Mouse (Mus musculus) lung, embryonic 16.5 days (tissue): ENCODE results near the gene Fry. TPM values are rescaled to one million over a fixed set of nuclear protein-coding genes. Genes with fewer than 3 reads are reported as not detected.

Experiments used
- ATAC-seq: fragments of 200-750 bp; cut with Nextera tagmentation; 2 replicates; pipeline ENCODE4 v1.8.0; 2017; ENCODE audit warnings: low read depth, mild to moderate bottlenecking, moderate library complexity
- H3K27ac ChIP-seq: fragments of 300-500 bp; sonication (generic); 2 replicates; pipeline ENCODE4 v1.5.1; 2014; ENCODE audit warnings: mild to moderate bottlenecking, control low read depth, low read length
- H3K27me3 ChIP-seq: fragments of 300-500 bp; sonication (generic); 2 replicates; pipeline ENCODE4 v1.6.1; 2014; ENCODE audit warnings: low read depth, low read length, mixed read lengths; ENCODE audit not compliant: control insufficient read depth, insufficient read depth
- H3K36me3 ChIP-seq: fragments of 300-500 bp; sonication (generic); 2 replicates; pipeline ENCODE4 v1.6.1; 2014; ENCODE audit warnings: low read length; ENCODE audit not compliant: control insufficient read depth, insufficient read depth
- H3K4me1 ChIP-seq: fragments of 300-500 bp; sonication (generic); replicated peaks from 2 replicates; pipeline ENCODE4 v1.6.1; 2014; ENCODE audit warnings: low read length, mixed read lengths; ENCODE audit not compliant: control insufficient read depth, insufficient read depth
- H3K4me2 ChIP-seq: fragments of 300-500 bp; sonication (generic); 2 replicates; pipeline ENCODE4 v1.6.1; 2014; ENCODE audit warnings: low read depth, low read length, control low read depth
- H3K4me3 ChIP-seq: fragments of 300-500 bp; sonication (generic); 2 replicates; pipeline ENCODE4 v1.5.1; 2014; ENCODE audit warnings: mild to moderate bottlenecking, low read length, control low read depth
- H3K9ac ChIP-seq: fragments of 300-500 bp; sonication (generic); 2 replicates; pipeline ENCODE4 v1.6.1; 2014; ENCODE audit warnings: low read length, control low read depth
- H3K9me3 ChIP-seq: fragments of 300-500 bp; sonication (generic); 2 replicates; pipeline ENCODE4 v1.6.1; 2016; ENCODE audit warnings: low read length; ENCODE audit not compliant: control insufficient read depth
- whole genome bisulfite sequencing: fragments of 180-500 bp; shearing (Covaris S2); extraction: QIAGEN DNeasy Blood & Tissue Kit; methylation state at CpG from one replicate; pipeline ENCODE4 v1.1.7; 2014; 5-methylcytosine and 5-hydroxymethylcytosine counted together
- polyA plus RNA-seq: library from polyadenylated mRNA; unstranded; fragments of >200 nt; fragmentation: Nextera tagmentation; extraction: Ambion mirVana; gene quantifications from 2 replicates; pipeline ENCODE4 v1.2.1, GENCODE M21; 2015

Fry gene
- polyA plus RNA-seq, 1 experiment from 2014 or later = 8.9 TPM

DNA sequence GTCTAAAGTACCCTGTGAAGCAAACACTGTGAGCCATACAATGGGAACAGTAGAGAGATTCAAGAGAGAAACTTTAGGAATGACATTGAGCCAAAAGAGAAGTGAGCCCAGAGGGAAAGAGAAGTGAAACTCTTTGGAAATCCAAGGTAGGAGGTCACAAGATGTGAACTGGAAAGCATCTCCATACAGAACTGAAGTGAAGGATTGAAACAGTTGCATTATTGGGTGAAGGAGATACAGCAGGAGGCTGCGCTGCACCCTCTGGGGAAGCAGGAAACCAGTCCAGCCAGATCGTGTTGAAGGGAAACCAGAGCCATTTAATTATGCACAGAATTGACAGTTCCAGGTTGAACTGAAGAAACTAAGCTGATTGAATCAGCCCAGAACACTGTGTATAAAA lies 22.1 kb downstream of the Fry start:
- H3K9ac ChIP-seq = no peak overlapping the region
- H3K4me1 ChIP-seq = peaks cover 5% of the 10 kb centered on the region
- no peak overlapping the region for H3K4me2 ChIP-seq
- no peak for ATAC-seq
- H3K36me3 ChIP-seq = no peaks in the 10 kb centered on the region
- no peaks in the 10 kb centered on the region for H3K27me3 ChIP-seq
- H3K4me3 ChIP-seq = no peak overlapping the region
- 56% methylated on average over 2 of the region's 2 CpGs for WGBS
- no peak overlapping the region for H3K27ac ChIP-seq
- H3K9me3 ChIP-seq = no peaks in the 10 kb centered on the region

DNA sequence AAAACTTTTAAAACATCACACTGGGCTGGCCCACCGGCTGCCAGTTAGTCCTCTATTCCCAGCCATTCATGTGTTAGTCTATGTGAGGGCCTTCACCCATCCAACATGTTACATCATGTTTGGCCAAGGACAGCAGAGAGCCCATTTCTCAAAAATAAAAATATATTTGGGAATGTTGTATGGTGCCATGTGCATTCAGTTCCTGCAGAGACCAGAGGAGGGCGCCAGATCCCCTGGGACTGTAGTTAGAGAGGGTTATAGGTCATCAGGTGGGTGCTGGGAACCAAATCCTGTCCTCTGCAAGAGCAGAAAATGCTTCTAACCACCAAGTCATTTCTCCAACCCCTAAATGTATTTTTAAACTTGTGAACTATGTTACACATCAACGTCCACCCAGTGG lies 27.5 kb downstream of the Fry start:
- H3K27ac ChIP-seq = no peak overlapping the region
- no peak overlapping the region for H3K4me3 ChIP-seq
- H3K9me3 ChIP-seq = no peaks in the 10 kb centered on the region
- no peak overlapping the region for H3K4me2 ChIP-seq
- H3K27me3 ChIP-seq = no peaks in the 10 kb centered on the region
- H3K36me3 ChIP-seq = no peaks in the 10 kb centered on the region
- 72% methylated on average over 3 of the region's 3 CpGs for WGBS
- H3K4me1 ChIP-seq = peaks cover 5% of the 10 kb centered on the region
- no peak overlapping the region for H3K9ac ChIP-seq
- no peak for ATAC-seq

DNA sequence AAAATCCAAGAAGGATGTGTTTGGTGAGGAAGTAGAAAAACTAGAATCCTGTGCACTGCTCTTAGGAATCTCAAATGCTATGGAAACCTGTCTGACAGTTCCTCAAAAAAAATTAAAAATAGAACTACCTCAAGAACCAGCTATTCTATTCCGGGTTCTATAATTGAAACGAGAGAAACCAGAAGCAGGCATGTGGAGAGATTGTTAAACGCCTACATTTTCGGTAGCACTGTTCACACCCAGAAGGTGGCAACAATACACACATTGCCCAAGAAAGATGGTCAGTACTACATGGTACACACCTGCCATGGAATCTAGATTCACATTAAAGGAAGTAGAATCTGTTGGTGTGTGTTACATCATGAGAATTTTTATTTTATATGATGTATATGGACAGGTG lies 28.2 kb downstream of the Fry start:
- peaks cover 5% of the 10 kb centered on the region for H3K4me1 ChIP-seq
- no peaks in the 10 kb centered on the region for H3K9me3 ChIP-seq
- no peaks in the 10 kb centered on the region for H3K27me3 ChIP-seq
- H3K4me2 ChIP-seq = no peak overlapping the region
- WGBS = 92% methylated on average over 4 of the region's 4 CpGs
- H3K36me3 ChIP-seq = no peaks in the 10 kb centered on the region
- ATAC-seq = no peak
- no peak overlapping the region for H3K27ac ChIP-seq
- no peak overlapping the region for H3K4me3 ChIP-seq
- H3K9ac ChIP-seq = no peak overlapping the region

DNA sequence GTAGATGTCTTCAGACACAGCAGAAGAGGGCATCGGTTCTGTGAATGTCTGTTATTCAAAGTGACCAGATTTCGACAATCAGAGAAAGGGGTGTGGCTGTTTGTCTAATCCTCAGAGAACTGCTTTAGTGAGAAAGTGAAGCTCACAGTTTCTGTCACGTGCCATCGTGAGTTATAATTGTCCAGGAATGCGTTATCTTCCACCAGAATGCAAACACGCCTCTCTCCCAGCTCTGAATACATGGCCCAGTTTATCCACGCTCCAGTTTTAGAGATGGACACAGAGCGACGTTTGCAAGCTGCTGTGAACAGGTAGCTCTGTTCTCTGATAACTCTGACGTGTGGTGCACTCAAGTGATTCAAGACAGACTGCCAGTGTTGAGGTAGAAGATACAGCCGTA lies 31.3 kb downstream of the Fry start:
- ATAC-seq = no peak
- no peak overlapping the region for H3K27ac ChIP-seq
- H3K27me3 ChIP-seq = no peaks in the 10 kb centered on the region
- H3K36me3 ChIP-seq = no peaks in the 10 kb centered on the region
- H3K4me1 ChIP-seq = peaks cover 11% of the 10 kb centered on the region
- no peak overlapping the region for H3K9ac ChIP-seq
- WGBS = 51% methylated on average over 11 of the region's 11 CpGs
- no peak overlapping the region for H3K4me3 ChIP-seq
- no peak overlapping the region for H3K4me2 ChIP-seq
- no peaks in the 10 kb centered on the region for H3K9me3 ChIP-seq

DNA sequence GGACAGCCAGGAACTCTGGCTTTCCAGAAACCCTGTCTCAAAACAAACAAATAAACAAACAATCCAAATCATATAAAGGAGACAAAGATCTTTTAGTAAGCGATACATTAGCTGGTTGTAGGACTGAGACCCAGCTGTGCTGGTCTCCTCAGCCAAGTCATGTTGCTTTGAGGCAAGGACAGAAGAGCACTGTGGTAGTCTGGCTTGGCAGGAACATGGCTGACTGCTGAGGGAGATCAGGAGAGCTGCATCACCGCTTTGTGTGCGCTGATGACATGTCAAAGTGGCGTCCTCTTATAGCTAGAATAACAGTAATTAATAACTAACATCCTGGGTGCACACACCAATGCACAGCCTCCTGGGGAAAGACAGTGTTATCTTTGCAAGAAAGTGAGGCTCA lies 32.5 kb downstream of the Fry start:
- no peak for ATAC-seq

DNA sequence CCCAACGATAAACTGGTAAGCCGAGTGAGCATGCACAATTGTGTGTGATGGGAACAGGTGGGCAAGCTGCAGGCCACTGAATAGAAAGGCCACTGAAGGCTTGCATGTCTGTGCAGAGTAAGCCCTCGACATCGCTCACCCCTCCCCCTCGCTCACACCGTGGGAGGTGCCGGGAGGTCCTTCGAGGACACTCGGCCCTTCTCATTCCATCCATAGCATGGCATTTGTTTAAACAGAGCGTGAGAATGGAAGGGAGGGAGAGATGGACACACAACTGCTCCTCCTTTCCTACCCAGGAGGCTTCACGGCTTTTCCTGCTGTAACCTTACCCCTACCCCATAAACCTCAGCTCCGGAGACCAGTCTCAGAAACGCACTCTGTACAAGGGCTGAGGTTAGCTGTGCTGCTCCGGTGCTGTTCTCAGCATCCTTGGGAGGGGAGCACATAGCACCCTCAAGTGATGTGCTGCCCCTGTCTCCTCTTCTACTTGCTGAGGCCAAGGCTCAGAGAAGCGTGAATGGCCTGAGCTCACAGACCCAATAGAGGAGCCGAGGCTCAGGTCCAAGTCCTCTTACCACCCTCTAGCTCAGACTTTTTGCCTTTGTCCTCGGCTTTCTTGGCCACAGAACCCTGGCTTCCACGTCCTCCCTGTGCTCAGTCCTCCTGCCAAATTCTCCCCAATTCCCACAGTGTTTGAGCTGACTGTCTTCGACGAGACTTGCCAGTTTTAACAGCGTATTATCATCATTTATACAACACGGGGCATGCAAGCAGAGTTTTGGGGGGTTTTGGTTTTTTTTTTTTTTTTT lies 33.8 kb downstream of the Fry start:
- H3K9ac ChIP-seq = no peak overlapping the region
- peak; percentile 57; the same call in 1 of the 2 replicates for ATAC-seq
- H3K4me3 ChIP-seq = no peak overlapping the region
- 27% methylated on average over 22 of the region's 22 CpGs for WGBS
- H3K4me2 ChIP-seq = peak overlapping the region; percentile 26; the same call in 1 of the 2 replicates
- H3K27me3 ChIP-seq = no peaks in the 10 kb centered on the region
- peaks cover 10% of the 10 kb centered on the region for H3K4me1 ChIP-seq
- no peak overlapping the region for H3K27ac ChIP-seq
- H3K9me3 ChIP-seq = no peaks in the 10 kb centered on the region
- H3K36me3 ChIP-seq = no peaks in the 10 kb centered on the region

More for the DNA sequence above, 32.5 kb downstream of the Fry start:
- Histone ChIP-seq H3K9ac (no peak overlapping the region), H3K27me3 (no peaks in the 10 kb centered on the region), H3K4me2 (no peak overlapping the region), H3K4me1 (peaks cover 10% of the 10 kb centered on the region), H3K4me3 (no peak overlapping the region), H3K27ac (no peak overlapping the region), H3K36me3 (no peaks in the 10 kb centered on the region), H3K9me3 (no peaks in the 10 kb centered on the region)
- WGBS = 85% methylated on average over 4 of the region's 4 CpGs

DNA sequence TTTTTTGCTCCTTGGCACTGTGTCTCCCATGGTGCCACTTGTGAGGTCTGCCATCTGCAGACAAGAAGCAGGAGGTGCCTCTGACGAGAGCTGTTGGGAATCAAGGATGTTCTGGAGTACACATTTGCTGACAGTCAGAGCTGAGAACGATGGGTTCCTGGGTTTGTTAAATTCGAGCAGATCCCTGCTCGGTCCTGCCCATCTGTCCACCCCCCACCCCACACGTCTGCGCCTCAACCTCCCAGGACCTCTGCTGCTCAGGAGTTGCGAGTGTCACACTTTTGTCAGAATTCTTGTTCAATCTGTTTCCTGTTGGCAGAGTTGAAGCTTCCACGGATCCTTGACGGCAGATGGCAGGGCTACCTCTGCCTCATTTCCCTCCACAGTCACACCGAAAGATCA lies 34.4 kb downstream of the Fry start:
- peak; percentile 17; the same call in 1 of the 2 replicates for ATAC-seq
- Histone ChIP-seq H3K4me1 (peaks cover 10% of the 10 kb centered on the region), H3K27me3 (no peaks in the 10 kb centered on the region), H3K9ac (no peak overlapping the region), H3K36me3 (no peaks in the 10 kb centered on the region), H3K9me3 (no peaks in the 10 kb centered on the region), H3K4me3 (no peak overlapping the region), H3K4me2 (no peak overlapping the region), H3K27ac (no peak overlapping the region)
- WGBS = 47% methylated on average over 10 of the region's 10 CpGs

DNA sequence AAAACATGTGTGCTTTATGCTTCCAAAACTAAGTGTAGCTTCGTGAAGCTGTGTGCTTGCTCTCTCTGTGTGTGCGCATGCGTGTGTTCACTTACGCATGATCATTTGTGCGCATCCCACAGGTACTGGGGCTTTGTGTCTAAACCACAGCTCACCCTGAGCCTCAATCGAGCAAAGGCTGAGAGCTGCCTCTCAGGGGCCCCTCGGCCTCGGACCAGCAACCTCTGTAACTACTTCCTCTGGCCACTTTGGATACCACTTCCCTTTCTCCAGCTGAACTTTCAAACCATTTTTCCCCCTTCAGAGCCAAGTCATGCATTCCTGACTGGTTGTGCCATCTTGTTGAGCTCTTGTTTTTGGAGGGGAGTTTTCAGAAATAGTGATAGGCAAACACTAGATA lies 36.9 kb downstream of the Fry start:
- no peak overlapping the region for H3K4me2 ChIP-seq
- no peaks in the 10 kb centered on the region for H3K9me3 ChIP-seq
- H3K27me3 ChIP-seq = no peaks in the 10 kb centered on the region
- H3K36me3 ChIP-seq = no peaks in the 10 kb centered on the region
- H3K27ac ChIP-seq = no peak overlapping the region
- H3K9ac ChIP-seq = no peak overlapping the region
- no peak overlapping the region for H3K4me3 ChIP-seq
- 73% methylated on average over 8 of the region's 8 CpGs for WGBS
- H3K4me1 ChIP-seq = peaks cover 10% of the 10 kb centered on the region
- ATAC-seq = no peak

DNA sequence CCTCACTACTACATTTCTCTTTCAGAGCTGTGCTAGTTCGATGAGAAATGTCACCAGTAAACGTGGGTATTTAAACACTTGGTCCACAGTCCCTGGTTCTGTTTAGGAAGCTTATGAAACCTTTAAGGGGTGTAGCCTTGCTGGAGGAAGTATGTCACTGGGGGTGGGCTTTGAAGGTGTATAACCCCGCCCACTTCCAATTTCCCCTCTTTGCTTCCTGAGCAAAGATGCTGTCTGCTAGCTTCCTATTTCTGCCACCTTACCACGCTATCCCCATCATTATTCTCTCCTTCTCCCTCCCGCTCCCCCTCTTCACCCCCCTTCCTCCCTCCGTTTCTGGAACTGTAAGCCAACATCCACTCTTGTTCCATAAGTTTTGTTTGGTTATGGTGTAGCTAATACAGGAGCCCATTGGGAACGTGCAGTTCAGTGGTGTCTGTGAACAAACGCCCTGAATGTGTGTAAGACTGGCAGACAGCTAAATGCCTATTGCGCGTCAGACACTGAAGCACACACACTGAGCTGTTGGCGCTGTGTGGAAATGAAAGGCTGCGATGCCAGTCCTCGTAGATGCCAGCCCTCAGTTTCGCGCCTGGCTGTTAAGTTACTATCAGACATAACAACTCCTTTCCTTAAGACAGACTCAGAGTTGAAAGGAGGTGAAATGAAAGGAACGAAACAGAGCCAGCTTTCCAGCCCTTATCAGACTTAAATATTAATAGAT lies 37.8 kb downstream of the Fry start:
- no peak for ATAC-seq
- Histone ChIP-seq H3K4me1 (peaks cover 10% of the 10 kb centered on the region), H3K9me3 (no peaks in the 10 kb centered on the region), H3K9ac (no peak overlapping the region), H3K4me2 (no peak overlapping the region), H3K36me3 (no peaks in the 10 kb centered on the region), H3K4me3 (no peak overlapping the region), H3K27ac (no peak overlapping the region), H3K27me3 (no peaks in the 10 kb centered on the region)
- WGBS = 71% methylated on average over 16 of the region's 16 CpGs
